Mouse (Mus musculus) kidney, adult 9 months (tissue): ENCODE measurements at regions not wholly inside any gene's neighbourhood (a gene's known extent, or its start where the extent isn't known, plus 50 kb on each side); places are given as distances from the start of the nearest gene placed in this dataset.
A peak's percentile ranks its signal among the peaks of the same experiment; 100 is the strongest.

Experiments used
- DNase-seq: peaks from one replicate; pipeline ENCODE4 v3.0.0; 2022

DNA sequence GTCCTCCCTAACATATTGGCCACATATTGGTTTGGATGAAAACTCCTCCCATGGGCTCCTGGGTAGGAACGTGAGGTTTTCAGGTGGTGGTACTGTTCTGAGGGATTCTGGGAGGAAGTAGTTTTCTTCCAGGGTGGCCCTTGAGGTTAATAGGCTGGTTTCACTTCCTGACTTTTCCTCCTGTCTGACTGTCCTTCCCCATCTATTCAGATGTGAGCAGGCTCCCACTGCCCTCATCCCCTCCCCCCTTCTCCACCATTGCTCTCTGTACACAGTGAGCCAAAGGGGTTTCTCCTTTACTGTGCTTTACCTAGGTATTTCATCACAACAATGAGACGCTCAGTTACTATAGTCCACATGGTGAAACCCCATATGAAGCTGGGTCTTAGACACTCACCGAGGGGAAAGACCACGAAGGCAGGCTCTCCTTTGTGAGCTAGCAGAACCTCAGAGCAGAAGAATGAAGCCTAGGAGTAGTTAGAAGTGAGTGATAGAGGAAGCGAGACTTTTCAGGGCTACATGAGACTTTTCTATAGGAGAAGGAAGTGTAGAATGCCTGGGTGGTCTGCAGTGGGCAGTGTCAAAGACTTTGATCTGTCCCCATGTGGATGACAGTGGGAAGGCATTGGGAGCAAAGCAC, 135.3 kb downstream of the Cd83 start:
- DNase-seq: no peak

DNA sequence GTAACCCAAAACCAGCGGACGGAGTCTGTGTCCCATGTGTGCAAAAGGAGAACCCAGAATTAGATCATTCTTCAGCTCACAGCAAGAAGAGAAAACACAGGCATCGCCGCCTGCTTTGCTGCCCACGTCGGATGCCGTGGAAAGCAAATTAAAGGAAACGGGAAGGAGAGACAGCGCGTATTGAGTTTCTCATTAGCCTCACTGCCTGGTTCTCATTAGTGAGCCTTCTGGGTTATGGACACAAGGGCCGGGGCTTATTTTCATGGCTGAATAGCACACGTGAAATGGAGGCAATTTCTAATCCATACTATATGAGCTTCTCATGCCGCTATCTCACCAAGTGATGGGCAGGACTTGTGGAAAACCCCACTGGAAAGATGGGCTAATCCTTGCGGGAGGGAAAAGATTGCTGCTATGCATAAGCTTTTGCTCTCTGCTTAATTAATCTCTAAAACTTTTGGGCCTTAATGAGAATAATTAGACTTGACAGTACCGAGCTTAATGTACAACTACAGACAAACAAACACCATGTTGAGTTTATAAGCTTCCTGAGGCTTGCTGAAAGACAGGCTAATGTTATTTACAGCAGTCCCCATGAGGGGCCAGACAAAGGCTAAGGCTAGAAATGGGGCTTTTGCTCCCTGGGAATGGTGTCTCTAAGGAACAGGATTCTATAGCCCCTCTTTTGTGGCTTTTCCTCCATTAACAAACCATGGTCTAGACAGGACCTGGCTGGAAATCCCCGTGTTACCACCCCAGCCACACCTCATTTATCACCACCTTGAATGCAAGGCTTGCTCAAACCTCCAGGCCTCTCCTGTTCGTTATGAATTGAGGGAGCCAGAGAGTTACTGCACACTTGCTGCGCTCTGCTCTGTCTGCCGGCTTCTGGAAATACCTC, 145.8 kb downstream of the Cd83 start:
- no peak for DNase-seq

DNA sequence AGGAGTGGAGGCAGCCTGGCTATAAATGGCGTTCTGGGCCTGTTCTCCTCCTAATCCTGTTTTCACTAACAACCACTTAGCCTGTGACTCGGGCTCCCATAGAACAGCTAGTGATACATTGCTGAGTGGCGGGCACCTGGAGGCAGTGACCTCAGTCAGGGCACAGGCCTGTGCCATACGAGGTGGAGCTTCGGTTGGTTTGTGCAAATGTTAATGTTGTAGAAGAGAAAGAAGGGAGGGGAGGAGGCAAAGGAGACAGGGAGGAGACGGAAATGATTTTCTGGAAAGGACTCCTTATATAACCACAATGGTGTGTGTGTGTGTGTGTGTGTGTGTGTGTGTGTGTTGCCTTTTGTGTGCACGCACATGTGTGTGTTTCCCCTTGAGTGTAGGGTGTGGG, 148.4 kb downstream of the Cd83 start:
- DNase-seq: peak; percentile 56

DNA sequence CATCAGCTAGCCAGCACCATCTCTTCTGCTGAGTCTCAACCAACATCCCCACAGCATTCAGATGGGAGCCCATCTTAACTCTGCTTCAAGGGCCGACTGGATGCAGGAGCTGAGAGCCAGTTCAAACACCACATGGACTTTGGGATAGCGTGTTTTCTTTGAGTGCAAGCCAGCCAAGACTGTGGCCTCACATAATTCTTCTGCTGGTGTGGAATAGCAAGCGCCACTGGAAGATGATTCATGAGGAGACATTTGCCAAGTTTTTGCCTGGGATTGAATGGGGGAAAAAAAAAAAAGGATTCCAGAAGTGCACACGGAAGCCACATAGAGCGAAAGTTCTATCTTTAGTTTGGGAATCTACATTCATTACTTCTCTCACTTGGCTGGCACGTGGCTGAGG, 150.7 kb downstream of the Cd83 start:
- peak; percentile 77 for DNase-seq

DNA sequence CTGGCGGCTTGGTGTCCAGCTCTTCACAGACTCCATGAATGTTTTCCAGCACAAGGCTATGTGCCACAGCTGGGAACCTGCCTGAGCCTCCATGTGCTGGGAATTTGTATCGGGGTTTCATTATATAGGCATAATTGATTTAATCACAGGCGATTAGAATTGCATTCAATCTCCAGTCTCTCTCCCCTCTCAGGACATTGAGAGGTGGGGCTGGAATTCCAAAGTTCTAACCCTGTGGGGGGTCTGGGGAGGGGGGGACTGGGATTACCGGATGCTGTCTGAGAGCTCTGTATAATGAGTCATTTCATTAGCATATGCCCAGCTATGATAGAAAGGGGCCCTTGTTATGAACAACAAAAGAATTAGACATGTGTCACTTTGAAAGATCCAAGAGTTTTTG, 151.9 kb downstream of the Cd83 start:
- DNase-seq: no peak

DNA sequence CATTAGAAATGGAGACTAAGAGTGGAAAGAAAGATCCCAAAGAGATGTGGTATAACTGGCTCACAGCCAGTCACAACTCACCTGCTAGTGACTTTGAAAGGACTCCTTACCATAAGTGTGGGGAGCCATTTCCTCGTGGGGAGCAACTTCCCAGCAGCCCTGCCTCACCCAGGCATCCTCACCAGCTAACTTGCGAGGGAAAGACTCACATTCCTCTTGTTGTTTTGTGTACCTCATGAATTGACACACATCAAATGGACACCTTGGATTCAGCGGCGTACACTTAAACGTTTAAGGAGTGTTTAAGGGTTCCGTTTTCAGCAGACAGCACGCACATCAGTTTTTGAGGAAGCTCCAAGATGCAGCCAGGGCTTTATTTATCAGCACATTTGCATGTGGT, 154.0 kb downstream of the Cd83 start:
- no peak for DNase-seq

DNA sequence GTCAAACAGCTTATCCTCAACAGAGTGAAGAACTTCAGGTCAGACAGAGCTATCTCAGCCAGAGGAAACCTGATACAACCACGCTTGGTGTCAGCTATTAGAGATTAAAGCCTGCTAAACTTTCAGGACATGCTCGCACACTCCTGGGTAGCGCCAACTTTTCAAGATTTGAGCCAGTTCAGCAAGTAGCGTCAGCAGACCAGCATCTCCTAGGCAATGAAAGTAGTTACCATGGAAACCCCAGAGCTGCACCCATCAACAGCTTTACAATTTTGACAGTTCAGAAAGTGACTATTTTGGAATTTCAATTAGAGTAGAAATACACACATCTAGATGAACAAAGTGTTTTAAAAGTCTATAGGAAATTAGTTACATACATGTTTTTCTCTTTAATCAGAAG, 154.8 kb downstream of the Cd83 start:
- DNase-seq: no peak

DNA sequence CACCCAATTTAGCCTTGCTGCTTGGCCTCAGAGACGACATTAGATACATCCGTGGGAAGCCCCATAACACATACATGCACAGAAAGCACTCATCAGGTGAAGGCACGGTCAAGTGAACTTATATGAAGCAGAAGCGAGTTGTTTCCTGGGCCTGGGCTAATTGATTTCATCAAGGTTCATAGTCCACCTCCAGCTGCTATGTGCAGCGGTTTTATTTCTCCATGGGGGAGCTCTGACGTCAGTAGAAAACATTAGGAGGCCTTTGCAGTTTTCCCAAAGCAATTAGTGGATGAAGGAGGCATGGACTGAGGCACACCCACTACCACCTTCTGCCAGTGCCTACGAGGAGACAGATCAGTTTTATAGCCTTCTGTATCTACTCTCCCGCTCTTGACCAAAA, 157.2 kb downstream of the Cd83 start:
- DNase-seq: peak; percentile 50

DNA sequence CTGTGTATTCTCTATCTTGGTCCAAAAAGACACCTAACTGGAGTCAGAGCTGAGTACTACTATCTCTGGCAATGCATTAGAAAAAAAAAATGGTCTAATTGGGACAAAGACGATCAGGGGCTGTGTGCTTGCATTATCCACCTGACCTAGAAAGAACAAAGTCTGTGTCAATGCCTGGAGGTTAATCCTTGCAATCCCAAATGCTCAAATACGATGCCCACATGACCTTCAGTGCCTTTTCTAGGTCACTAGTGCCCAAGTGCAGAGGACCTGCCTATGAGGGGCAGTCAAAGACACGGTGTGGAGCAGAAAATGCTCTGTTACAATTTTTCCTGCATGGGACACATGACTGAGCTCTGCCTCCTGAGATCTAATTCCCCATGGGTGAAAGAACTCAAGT, 164.0 kb downstream of the Cd83 start:
- DNase-seq: no peak

DNA sequence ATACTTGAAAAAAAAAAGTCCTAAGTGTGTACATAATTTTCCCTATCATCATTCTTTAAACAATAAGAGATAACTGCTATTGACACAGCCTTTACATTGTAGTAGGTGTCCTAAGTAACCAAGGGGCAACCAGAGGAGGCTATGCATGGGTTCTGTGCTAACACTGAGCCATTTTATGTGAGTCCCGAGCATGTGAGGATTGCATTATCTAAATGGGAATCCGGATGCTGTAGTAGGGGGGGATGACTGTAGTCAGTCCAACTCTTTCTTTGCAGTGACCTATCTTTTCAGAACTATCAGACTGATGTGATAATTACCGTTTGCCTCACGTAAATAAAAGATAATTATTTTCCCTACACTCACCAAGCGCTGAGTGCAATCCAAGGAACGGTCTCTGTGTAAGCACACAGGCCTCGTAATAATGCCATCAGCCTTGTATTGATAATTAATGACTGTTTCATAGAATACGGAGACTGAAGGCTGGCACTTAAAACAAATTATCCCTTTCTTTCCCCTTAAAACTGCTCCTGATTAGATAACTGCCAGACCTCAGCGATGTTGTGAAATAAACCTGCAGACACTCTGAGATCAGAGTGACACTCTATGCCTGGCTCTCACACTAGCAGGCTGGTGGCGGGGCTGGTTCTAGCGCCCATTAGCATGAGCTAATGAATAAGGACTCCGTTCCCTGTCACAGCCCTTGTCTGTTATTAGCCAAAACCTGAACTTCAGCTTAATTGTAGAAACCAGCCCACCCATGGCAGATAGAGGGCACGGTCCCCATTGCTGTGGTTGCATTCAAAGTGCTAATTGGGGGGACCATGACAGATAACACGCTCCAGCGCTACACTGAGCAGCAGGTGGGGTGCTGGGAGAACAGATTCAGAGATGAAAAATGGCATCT, 165.4 kb downstream of the Cd83 start:
- DNase-seq: no peak

DNA sequence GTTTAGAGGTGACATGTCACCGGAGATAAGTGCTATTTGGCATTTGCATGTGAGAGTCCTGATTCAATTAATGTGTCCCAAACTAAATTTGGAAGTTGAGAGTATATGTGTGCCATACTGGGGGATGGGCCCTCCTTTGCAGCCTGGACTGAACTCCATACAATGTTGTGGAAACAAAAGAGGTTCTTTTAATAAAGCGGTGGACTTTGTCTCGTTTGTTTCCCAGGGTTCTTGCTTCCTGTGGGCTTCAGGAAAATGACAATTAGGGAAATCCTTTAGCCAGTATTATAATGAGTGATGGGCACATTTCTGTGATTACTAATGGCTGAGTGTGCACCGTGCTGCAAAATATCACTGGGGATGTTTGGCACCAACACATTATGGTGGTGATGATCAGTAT, 167.9 kb downstream of the Cd83 start:
- DNase-seq: no peak

DNA sequence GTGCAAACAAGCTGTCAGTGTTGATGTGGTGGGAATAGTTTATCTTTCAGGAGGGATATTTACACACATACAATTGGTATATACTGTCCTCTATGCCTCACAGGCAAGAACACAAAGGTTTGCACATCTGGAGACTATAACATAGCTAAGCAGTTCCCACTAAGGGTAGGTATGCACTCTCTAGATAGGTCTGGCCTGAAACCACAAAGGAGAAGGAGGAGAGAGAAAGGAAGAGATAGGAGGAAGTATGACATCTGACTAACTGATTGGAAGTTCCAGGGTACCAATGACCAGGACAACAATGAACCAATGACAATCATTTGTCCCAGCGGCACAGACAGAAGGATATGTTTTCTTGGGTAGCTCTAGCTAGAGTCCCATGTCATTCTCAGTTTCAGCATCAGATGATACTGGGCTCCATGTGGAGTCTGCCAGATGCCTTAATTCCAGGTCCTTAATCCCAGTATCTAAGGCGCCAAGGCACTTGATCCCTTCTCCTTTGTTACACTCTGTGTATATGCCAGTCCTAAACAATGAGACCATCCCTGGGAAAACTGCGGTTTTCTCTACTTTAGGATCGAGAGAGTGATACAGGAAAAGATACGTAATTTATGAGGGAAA, 168.5 kb downstream of the Cd83 start:
- DNase-seq: no peak

DNA sequence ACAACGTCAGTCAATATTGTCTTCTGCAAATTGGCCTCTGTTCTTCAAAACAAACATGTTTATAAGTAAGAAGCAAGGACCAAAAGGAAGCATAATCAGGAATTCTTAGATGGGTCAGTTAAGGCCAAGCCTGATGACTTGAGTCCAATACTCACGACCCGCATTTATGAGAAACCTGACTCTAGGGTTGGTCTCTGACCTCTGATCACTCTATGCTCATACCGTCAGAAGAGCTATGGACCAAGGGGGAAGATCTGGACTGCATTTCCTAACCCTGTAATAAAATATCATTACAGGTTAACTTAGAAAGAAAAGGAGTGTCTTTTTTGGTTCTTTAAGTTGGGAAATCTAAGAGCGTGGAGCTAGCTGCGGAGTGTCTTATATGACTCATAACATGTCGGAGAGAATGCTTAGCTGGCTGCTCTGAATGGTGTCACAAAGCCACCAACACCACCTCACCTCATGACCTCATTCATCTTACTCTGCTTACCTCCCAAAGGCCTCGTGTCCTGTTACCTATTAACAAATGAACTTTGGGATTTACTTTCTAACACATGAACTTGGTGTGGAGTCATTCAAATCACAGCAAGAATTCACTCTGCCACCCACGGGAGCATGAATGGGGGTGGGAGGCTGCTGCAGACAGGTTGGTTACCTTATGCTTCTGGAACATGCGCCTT, 170.3 kb downstream of the Cd83 start:
- peak; percentile 87 for DNase-seq

DNA sequence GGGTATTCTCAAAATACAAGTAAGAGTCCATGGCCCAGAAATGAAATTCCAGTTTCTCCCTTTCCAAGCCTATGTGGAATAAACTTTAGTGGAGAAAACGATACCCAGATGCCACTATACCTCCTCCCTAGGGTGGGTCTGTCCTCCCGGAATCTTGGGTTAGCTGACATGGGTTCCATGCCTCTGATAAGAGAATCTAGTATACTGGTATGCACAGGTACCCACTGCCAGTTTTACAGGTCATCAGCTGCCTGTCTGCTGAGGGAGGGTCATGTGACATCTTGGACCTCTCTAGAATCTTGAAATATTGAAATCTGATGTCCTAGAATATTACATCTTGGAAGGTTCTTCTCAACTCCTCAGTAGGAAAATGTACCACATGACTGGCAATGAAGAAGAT, 172.5 kb downstream of the Cd83 start:
- no peak for DNase-seq

DNA sequence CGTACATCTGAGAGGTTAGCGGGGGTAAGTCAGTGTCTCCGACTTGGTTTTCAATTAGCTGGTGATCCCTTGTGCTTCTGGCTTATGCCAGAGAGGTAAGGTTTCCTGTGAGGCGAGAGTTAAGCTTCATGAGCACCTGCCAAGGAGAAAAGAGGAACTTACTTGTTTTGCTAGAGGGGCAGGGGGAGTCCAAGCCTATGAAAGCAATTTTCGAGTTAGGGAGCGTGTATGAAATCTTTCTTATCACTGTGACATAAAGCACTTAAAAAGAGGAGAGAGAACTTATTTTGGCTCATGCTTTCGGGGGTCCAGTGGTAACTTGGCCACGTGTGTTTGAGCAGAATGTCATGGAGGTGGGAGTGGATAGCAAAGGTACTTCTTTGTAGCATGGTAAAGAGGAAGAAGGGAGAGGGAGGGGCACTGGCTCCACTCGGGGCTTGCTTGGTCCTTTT, 174.6 kb downstream of the Cd83 start:
- DNase-seq: no peak

DNA sequence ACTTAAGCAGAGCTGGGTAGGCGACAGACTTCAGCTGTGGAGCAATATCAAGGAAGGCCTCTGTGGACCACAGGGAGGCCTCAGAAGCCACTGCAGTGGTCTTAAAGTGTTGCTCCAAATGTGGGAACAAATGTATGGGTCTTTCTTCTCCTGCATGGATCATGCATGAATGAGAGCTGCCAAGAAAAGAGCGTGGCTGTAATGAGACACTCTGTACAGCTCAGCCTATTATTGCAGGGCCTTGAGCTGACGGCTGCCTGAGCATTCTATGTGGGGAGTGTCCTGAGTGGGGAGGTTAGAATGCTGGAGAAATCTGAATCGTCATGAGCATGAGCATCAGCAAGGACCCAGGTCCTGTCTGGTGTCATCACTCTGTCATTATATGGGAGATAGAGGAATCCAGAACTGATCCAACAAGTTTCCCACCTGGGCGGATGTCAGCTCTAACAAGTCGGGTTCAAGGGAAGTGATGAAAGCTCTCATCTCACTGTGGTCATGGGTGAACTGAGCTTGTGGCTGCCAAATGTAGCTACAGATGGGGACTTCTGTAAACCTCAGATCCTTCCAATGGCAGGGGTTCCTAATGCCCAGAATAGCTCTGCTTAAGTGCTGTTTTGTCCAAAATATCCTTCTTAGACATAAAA, 176.6 kb downstream of the Cd83 start:
- no peak for DNase-seq

DNA sequence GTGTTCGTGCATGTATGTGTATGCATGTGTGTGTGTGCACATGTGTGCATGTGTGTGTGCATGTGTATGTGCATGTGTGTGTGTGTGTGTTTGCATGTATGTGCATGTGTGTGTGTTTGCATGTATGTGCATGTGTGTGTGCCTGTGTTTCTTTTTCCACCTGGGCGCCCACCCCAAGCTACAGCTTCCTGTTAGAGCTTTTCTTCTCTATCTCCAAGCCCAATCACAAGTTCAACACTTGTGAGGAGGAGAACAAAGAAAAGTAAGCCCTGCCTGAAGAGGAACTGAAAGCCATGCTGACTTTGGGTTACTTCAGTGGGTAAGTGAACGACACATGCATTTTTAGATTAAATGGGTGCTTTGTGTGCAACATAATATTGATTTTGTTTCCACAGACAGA, 177.4 kb downstream of the Cd83 start:
- no peak for DNase-seq

DNA sequence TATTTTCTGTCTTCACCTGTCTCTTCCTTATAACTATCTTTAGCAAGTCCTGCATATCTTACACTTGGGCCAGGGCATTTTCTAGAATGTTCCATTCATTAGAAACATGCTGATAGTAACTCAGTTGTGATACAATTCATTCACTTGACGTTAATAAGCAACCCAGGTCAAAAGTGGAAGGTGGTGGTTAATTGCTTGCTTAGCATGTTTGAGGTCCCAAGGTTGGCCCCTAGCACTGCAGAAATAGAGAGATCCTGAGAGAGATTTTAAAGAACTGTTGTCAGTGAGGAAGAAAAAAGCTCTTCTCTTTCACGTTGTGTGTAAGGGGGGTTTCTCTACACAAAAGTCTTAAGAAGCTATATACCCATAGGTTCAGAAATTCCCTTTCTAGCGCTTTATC, 178.7 kb downstream of the Cd83 start:
- peak; percentile 78 for DNase-seq

DNA sequence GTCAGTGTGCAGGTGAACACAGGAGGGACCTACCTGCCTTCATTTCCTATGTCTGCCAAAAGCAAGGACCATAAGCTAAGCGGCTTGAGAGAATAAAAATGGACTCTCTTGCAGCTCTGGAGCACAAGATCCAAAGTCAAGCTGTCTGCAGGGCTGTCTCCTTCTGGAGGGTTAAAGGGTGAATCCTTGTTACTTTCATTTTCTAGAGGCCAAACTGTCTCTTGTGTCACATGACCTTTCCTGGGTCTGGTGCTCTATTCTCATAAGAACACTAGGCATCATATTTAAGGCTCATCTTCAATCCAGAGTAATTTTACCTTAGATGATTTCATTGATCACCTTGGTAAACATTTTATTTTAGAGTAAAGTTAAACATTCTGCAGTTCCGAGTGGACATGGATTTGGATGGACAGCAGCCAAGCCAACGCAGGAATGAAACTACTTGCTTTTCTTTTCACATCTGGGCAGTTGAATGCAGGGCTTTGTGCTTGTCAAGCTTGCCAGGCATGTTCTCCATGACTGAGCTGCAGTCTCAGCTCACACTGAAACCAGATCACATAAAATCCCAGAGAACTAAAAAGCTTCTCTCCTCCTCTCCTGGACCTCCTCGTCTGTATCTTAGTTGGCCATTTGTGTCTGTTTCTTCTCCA, 180.8 kb downstream of the Cd83 start:
- DNase-seq: peak; percentile 42

DNA sequence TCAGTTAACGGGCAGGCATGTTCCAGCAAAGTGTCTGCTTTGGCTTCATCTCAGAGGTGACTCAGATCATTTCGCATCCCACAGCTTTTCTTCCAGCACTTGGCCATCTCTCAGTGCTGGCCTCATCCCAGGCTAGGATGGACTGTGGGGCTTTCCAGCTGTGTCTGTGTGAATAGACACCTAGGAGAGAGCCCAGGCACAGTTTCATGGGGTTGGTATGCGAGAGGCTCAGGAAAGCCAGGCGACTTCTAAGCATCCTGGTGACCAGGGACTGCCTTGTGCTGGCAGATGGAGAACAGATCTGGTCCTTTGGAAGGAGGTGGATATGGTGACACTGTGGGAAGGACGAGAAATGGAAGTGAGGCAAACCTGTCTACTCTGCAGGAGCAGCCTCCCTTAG, 182.9 kb downstream of the Cd83 start:
- DNase-seq: no peak

DNA sequence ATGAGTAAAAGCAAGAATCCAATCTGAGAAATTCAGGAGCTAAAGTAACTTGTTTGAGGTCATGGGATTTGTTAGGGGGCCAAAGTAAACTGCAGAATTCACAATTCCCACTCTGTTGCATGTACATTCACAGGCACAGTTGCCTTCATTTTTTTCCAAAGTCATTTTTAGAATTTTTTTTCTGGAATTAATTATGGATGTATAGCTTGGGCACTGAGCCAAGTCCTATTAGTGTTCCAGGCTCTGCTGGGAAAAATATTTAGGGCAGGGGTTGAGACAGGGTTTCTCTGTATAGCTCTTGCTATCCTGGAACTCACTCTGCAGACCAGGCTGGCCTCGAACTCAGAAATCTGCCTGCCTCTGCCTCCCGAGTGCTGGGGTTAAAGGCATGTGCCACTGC, 188.3 kb downstream of the Cd83 start:
- DNase-seq: no peak
